Mouse (Mus musculus) bone marrow macrophage, adult 2 months (primary cell): ENCODE results near the gene Ppard.

ENCODE experiments used
- CTCF ChIP-seq: IDR thresholded peaks from 2 replicates; pipeline ENCODE4 v1.5.1; 2012; ENCODE audit warnings: low read depth, mild to moderate bottlenecking, low read length, moderate library complexity
- POLR2A ChIP-seq: IDR thresholded peaks from 2 replicates; pipeline ENCODE4 v1.6.1; 2012; ENCODE audit warnings: mild to moderate bottlenecking, low read depth, low read length, borderline replicate concordance

DNA sequence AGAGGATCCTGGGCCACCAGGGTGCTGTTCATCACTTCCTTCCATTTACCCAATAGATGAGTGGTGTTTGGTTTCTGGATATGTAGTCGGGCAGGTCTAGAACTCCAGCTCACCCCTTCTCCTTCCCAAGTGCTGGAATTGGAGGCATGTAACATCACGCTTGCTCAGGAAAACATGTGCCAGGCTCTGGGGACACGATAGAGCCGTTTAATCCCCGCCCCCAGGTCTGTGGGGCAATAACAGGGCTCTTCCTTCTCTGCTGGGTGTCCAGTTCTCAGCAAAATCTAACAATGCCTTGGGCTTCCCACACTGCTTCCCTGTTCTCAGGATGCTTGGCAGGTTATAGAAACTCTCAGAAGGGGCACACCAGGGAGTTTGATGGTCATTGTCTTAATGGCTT lies 4.9 kb downstream of the Ppard start:
- TF ChIP-seq CTCF (no peak), POLR2A (no peak)
